Mouse (Mus musculus): ENCODE data around the gene Gm21987. TPM values are rescaled to one million over a fixed set of nuclear protein-coding genes. Genes with fewer than 3 reads are reported as not detected.
A peak's percentile ranks its signal among the peaks of the same experiment; 100 is the strongest.

The Gm21987 gene
- polyA plus RNA-seq, 1 experiment from 2014 or later, result not detected

GRCm38 (mm10) chr16:38392126-38392894, 45.5 kb downstream of the Gm21987 start:
- no peak for ATAC-seq (ENCODE audit: low FRiP score)
- Histone ChIP-seq H3K27me3 (ENCODE audit: control insufficient read depth, insufficient read depth, low read length) (no peaks in the 10 kb centered on the region), H3K4me2 (replicated peaks) (no peak overlapping the region), H3K9ac (no peak overlapping the region), H3K4me1 (replicated peaks; ENCODE audit: control insufficient read depth, insufficient read depth, low read length) (no peaks in the 10 kb centered on the region), H3K4me3 (replicated peaks; ENCODE audit: low read length) (no peak overlapping the region), H3K27ac (no peak overlapping the region), H3K36me3 (replicated peaks; ENCODE audit: control insufficient read depth, insufficient read depth) (no peaks in the 10 kb centered on the region), H3K9me3 (ENCODE audit: control insufficient read depth, low read length) (no peaks in the 10 kb centered on the region)
- DNase-seq (ENCODE audit: low spot score), result no peak
- 78% methylated on average over 23 of the region's 23 CpGs for WGBS

GRCm38 (mm10) chr16:38394191-38394618, 47.4 kb downstream of the Gm21987 start:
- no peak overlapping the region for H3K27ac ChIP-seq
- WGBS, result 84% methylated on average over 8 of the region's 8 CpGs
- H3K4me2 ChIP-seq (replicated peaks), result no peak overlapping the region
- no peak overlapping the region for H3K9ac ChIP-seq
- peaks cover 2% of the 10 kb centered on the region for H3K4me1 ChIP-seq (replicated peaks; ENCODE audit: control insufficient read depth, insufficient read depth, low read length)
- no peak for DNase-seq (ENCODE audit: low spot score)
- no peak for ATAC-seq (ENCODE audit: low FRiP score)
- no peaks in the 10 kb centered on the region for H3K9me3 ChIP-seq (ENCODE audit: control insufficient read depth, low read length)
- H3K27me3 ChIP-seq (ENCODE audit: control insufficient read depth, insufficient read depth, low read length), result no peaks in the 10 kb centered on the region
- no peaks in the 10 kb centered on the region for H3K36me3 ChIP-seq (replicated peaks; ENCODE audit: control insufficient read depth, insufficient read depth)
- no peak overlapping the region for H3K4me3 ChIP-seq (replicated peaks; ENCODE audit: low read length)

- Histone ChIP-seq H3K27ac (no peak overlapping the region), H3K9ac (no peak overlapping the region), H3K4me2 (replicated peaks) (no peak overlapping the region), H3K27me3 (ENCODE audit: control insufficient read depth, insufficient read depth, low read length) (no peaks in the 10 kb centered on the region), H3K36me3 (replicated peaks; ENCODE audit: control insufficient read depth, insufficient read depth) (no peaks in the 10 kb centered on the region), H3K4me3 (replicated peaks; ENCODE audit: low read length) (no peak overlapping the region), H3K4me1 (replicated peaks; ENCODE audit: control insufficient read depth, insufficient read depth, low read length) (peaks cover 11% of the 10 kb centered on the region), H3K9me3 (ENCODE audit: control insufficient read depth, low read length) (no peaks in the 10 kb centered on the region)
- 75% methylated on average over 6 of the region's 6 CpGs for WGBS
- ATAC-seq (ENCODE audit: low FRiP score) (no peak), DNase-seq (ENCODE audit: low spot score) (no peak)
Measured at GRCm38 (mm10) chr16:38395060-38395730, 48.4 kb downstream of the Gm21987 start.

- no peak for ATAC-seq (ENCODE audit: low FRiP score)
- Histone ChIP-seq H3K4me2 (replicated peaks) (no peak overlapping the region), H3K4me1 (replicated peaks; ENCODE audit: control insufficient read depth, insufficient read depth, low read length) (peaks cover 11% of the 10 kb centered on the region), H3K27ac (no peak overlapping the region), H3K9me3 (ENCODE audit: control insufficient read depth, low read length) (no peaks in the 10 kb centered on the region), H3K4me3 (replicated peaks; ENCODE audit: low read length) (no peak overlapping the region), H3K36me3 (replicated peaks; ENCODE audit: control insufficient read depth, insufficient read depth) (no peaks in the 10 kb centered on the region), H3K9ac (no peak overlapping the region), H3K27me3 (ENCODE audit: control insufficient read depth, insufficient read depth, low read length) (no peaks in the 10 kb centered on the region)
- no peak for DNase-seq (ENCODE audit: low spot score)
- WGBS, result 80% methylated on average over 13 of the region's 13 CpGs
Measured at GRCm38 (mm10) chr16:38396155-38396554, 49.3 kb downstream of the Gm21987 start.

- Histone ChIP-seq H3K36me3 (replicated peaks; ENCODE audit: control insufficient read depth, insufficient read depth) (no peaks in the 10 kb centered on the region), H3K27ac (no peak overlapping the region), H3K27me3 (ENCODE audit: control insufficient read depth, insufficient read depth, low read length) (no peaks in the 10 kb centered on the region), H3K9me3 (ENCODE audit: control insufficient read depth, low read length) (no peaks in the 10 kb centered on the region), H3K9ac (no peak overlapping the region), H3K4me3 (replicated peaks; ENCODE audit: low read length) (no peak overlapping the region), H3K4me2 (replicated peaks) (no peak overlapping the region), H3K4me1 (replicated peaks; ENCODE audit: control insufficient read depth, insufficient read depth, low read length) (peaks cover 11% of the 10 kb centered on the region)
- ATAC-seq (ENCODE audit: low FRiP score) (no peak), DNase-seq (ENCODE audit: low spot score) (no peak)
- 90% methylated on average over 6 of the region's 6 CpGs for WGBS
Measured at GRCm38 (mm10) chr16:38398266-38398665, 51.4 kb downstream of the Gm21987 start.

- peaks cover 11% of the 10 kb centered on the region for H3K4me1 ChIP-seq (replicated peaks; ENCODE audit: control insufficient read depth, insufficient read depth, low read length)
- H3K27ac ChIP-seq, result peak overlapping the region; percentile 74
- no peaks in the 10 kb centered on the region for H3K36me3 ChIP-seq (replicated peaks; ENCODE audit: control insufficient read depth, insufficient read depth)
- H3K9me3 ChIP-seq (ENCODE audit: control insufficient read depth, low read length), result no peaks in the 10 kb centered on the region
- H3K9ac ChIP-seq, result peak overlapping the region; percentile 58
- no peak for DNase-seq (ENCODE audit: low spot score)
- no peaks in the 10 kb centered on the region for H3K27me3 ChIP-seq (ENCODE audit: control insufficient read depth, insufficient read depth, low read length)
- H3K4me2 ChIP-seq (replicated peaks), result peak overlapping the region; percentile 52
- H3K4me3 ChIP-seq (replicated peaks; ENCODE audit: low read length), result no peak overlapping the region
- ATAC-seq (ENCODE audit: low FRiP score), result 0 out of 2 replicates have a peak, but pooled peaks have one; percentile 10
- 73% methylated on average over 3 of the region's 3 CpGs for WGBS
Measured at GRCm38 (mm10) chr16:38399076-38399475, 52.2 kb downstream of the Gm21987 start.

GRCm38 (mm10) chr16:38399531-38400231, 52.8 kb downstream of the Gm21987 start:
- peaks cover 11% of the 10 kb centered on the region for H3K4me1 ChIP-seq (replicated peaks; ENCODE audit: control insufficient read depth, insufficient read depth, low read length)
- DNase-seq (ENCODE audit: low spot score) (peak; percentile 71), ATAC-seq (ENCODE audit: low FRiP score) (peak; percentile 94)
- peak overlapping the region; percentile 58 for H3K9ac ChIP-seq
- no peaks in the 10 kb centered on the region for H3K9me3 ChIP-seq (ENCODE audit: control insufficient read depth, low read length)
- H3K36me3 ChIP-seq (replicated peaks; ENCODE audit: control insufficient read depth, insufficient read depth), result no peaks in the 10 kb centered on the region
- H3K27me3 ChIP-seq (ENCODE audit: control insufficient read depth, insufficient read depth, low read length), result no peaks in the 10 kb centered on the region
- peak overlapping the region; percentile 25 for H3K4me3 ChIP-seq (replicated peaks; ENCODE audit: low read length)
- H3K27ac ChIP-seq, result peak overlapping the region; percentile 74
- H3K4me2 ChIP-seq (replicated peaks), result peak overlapping the region; percentile 52
- 11% methylated on average over 17 of the region's 17 CpGs for WGBS

- Histone ChIP-seq H3K27me3 (ENCODE audit: control insufficient read depth, insufficient read depth, low read length) (no peaks in the 10 kb centered on the region), H3K4me1 (replicated peaks; ENCODE audit: control insufficient read depth, insufficient read depth, low read length) (peaks cover 11% of the 10 kb centered on the region), H3K4me3 (replicated peaks; ENCODE audit: low read length) (peak overlapping the region; percentile 25; the same call in 1 of the 2 replicates), H3K9me3 (ENCODE audit: control insufficient read depth, low read length) (no peaks in the 10 kb centered on the region), H3K36me3 (replicated peaks; ENCODE audit: control insufficient read depth, insufficient read depth) (no peaks in the 10 kb centered on the region), H3K27ac (peak overlapping the region; percentile 74), H3K4me2 (replicated peaks) (peak overlapping the region; percentile 52), H3K9ac (peak overlapping the region; percentile 58)
- WGBS, result 74% methylated on average over 9 of the region's 9 CpGs
- no peak for DNase-seq (ENCODE audit: low spot score)
- peak; percentile 25; the same call in 1 of the 2 replicates for ATAC-seq (ENCODE audit: low FRiP score)
Measured at GRCm38 (mm10) chr16:38400311-38400960, 53.6 kb downstream of the Gm21987 start.

GRCm38 (mm10) chr16:38401468-38401867, 54.6 kb downstream of the Gm21987 start:
- H3K9me3 ChIP-seq (ENCODE audit: control insufficient read depth, low read length), result no peaks in the 10 kb centered on the region
- H3K4me3 ChIP-seq (replicated peaks; ENCODE audit: low read length), result no peak overlapping the region
- no peak overlapping the region for H3K4me2 ChIP-seq (replicated peaks)
- H3K27ac ChIP-seq, result no peak overlapping the region
- H3K36me3 ChIP-seq (replicated peaks; ENCODE audit: control insufficient read depth, insufficient read depth), result no peaks in the 10 kb centered on the region
- no peaks in the 10 kb centered on the region for H3K27me3 ChIP-seq (ENCODE audit: control insufficient read depth, insufficient read depth, low read length)
- H3K4me1 ChIP-seq (replicated peaks; ENCODE audit: control insufficient read depth, insufficient read depth, low read length), result peaks cover 11% of the 10 kb centered on the region
- 87% methylated on average over 6 of the region's 6 CpGs for WGBS
- ATAC-seq (ENCODE audit: low FRiP score) (no peak), DNase-seq (ENCODE audit: low spot score) (no peak)
- H3K9ac ChIP-seq, result no peak overlapping the region
